Mouse (Mus musculus) skeletal muscle tissue, postnatal 0 days (tissue): ENCODE measurements around the gene Sema4g. TPM values are rescaled to one million over a fixed set of nuclear protein-coding genes. Genes with fewer than 3 reads are reported as not detected.

ENCODE experiments used
- polyA plus RNA-seq: library from polyadenylated mRNA; unstranded; fragments of >200 nt; fragmentation: Nextera tagmentation; extraction: Ambion mirVana; gene quantifications from 2 replicates; pipeline ENCODE4 v1.2.1, GENCODE M21; 2015

Sema4g gene
- 0.06 and 0.18 TPM in 2 replicates for polyA plus RNA-seq

GRCm38 (mm10) chr19:44988831-44989566, at the start of gene Sema4g:
TSS of gene Sema4g (plus strand) at chr19:44989101.

GRCm38 (mm10) chr19:45005444-45005843, 16.5 kb downstream of the Sema4g start, which contains the start of gene Twnk:
TSS of gene Twnk (plus strand) at chr19:45005663.

GRCm38 (mm10) chr19:45005957-45006712, 17.2 kb downstream of the Sema4g start, which contains the start of gene Mrpl43:
TSS of gene Mrpl43 (minus strand) at chr19:45006442.

GRCm38 (mm10) chr19:45014335-45014971, 25.6 kb downstream of the Sema4g start, which contains the start of gene Lzts2:
TSS of gene Lzts2 (plus strand) at chr19:45014414.

GRCm38 (mm10) chr19:45045651-45046050, 56.8 kb downstream of the Sema4g start, which contains the start of gene Pdzd7:
TSS of gene Pdzd7 (minus strand) at chr19:45045717.

GRCm38 (mm10) chr19:45047417-45047934, 58.6 kb downstream of the Sema4g start, which contains the start of gene Sfxn3:
TSS of gene Sfxn3 (plus strand) at chr19:45047503.

Other genes starting within 250 kb of the Sema4g start
- gene Pax2, start 233.1 kb upstream of the Sema4g start, polyA plus RNA-seq, result not detected in 2 replicates
- 20.7 and 24.4 TPM in 2 replicates for gene Slf2, start 58.0 kb upstream of the Sema4g start, polyA plus RNA-seq
- 13.3 and 16.7 TPM in 2 replicates for gene Twnk, start 16.6 kb downstream of the Sema4g start, polyA plus RNA-seq
- 72.1 and 72.3 TPM in 2 replicates for gene Mrpl43, start 17.3 kb downstream of the Sema4g start, polyA plus RNA-seq
- gene Lzts2, start 25.3 kb downstream of the Sema4g start, polyA plus RNA-seq, result 31.4 and 40.7 TPM in 2 replicates
- 0.17 and 0.21 TPM in 2 replicates for gene Pdzd7, start 56.6 kb downstream of the Sema4g start, polyA plus RNA-seq
- 11.2 and 13.3 TPM in 2 replicates for gene Sfxn3, start 58.4 kb downstream of the Sema4g start, polyA plus RNA-seq
- 2.4 and 5.4 TPM in 2 replicates for gene Kazald1, start 86.1 kb downstream of the Sema4g start, polyA plus RNA-seq
- gene Tlx1, start 161.6 kb downstream of the Sema4g start, polyA plus RNA-seq, result 0.11 and 0.18 TPM in 2 replicates
- 10.6 and 10.9 TPM in 2 replicates for gene Lbx1, start 246.7 kb downstream of the Sema4g start, polyA plus RNA-seq